Mouse (Mus musculus): ENCODE results near the gene Miga2.

Gene Miga2

GRCm38 (mm10) chr2:30358533-30359531 is 5.2 kb upstream of the Miga2 start, which contains the start of gene Sh3glb2:
Gene Sh3glb2, minus strand, starts transcription at chr2:30359337.
- peak; percentile 61 for DNase-seq (ENCODE audit: low read depth, low spot score)

- DNase-seq (ENCODE audit: low read depth, low spot score), result no peak
These were observed 3.4 kb upstream of the Miga2 start for GRCm38 (mm10) chr2:30360626-30361025.

DNA sequence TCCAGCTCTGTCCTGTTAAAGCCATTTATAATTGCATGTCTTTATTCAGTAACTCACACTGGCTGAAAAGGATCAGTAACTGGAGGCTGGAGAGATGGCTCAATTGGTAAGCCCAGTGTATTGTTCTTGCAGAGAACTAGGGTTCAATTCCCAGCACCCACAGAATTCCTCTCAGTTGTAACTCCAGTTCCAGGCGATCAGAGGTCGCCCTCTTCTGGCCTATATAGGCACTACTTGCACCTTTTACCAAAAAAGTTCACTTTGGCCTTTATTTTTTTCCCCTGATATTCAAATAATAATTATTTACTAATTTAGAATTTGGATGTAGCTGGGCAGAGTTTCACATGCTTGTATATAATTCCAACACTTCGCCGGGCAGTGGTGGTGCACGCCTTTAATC is 1.2 kb upstream of the Miga2 start:
- DNase-seq (ENCODE audit: low read depth, low spot score), result no peak

DNA sequence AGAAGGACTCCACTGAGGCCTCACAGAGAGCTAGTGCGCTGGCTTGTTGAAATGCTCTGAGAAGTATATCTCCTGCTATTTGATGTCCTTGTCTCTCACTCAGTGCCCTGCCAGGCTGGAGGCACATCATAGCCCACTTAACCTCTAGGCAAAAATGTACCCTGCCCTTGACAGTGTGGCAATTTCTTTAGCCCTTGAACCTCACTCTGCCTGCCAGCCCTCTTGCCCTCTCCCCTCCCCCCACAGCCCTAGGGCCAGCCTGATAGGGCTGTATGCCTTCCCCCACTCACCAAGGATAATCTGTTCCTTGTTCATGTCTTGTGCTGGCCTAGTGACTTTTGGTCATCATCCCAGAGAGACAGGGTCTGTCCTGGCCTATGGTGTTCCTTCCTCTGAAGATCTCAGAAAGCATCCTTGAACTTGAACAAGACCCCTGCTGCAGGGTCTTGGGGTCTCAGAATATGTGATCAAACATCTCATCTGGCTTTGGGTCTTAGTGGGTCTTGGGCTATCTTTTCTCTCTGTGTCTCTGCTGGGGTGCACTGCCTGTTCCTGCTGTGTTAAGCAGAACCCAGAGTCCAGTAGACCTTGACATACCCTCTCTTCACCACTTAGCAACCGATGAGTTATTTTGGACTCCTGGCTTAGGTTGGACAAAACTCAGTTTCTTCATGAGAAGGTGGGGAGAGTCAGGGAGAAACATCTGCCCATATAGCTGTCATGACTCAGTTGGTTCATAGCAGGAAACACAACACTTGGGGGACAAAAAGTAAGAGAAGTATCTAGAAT is 1.4 kb downstream of the Miga2 start:
- DNase-seq (ENCODE audit: low read depth, low spot score), result no peak

DNA sequence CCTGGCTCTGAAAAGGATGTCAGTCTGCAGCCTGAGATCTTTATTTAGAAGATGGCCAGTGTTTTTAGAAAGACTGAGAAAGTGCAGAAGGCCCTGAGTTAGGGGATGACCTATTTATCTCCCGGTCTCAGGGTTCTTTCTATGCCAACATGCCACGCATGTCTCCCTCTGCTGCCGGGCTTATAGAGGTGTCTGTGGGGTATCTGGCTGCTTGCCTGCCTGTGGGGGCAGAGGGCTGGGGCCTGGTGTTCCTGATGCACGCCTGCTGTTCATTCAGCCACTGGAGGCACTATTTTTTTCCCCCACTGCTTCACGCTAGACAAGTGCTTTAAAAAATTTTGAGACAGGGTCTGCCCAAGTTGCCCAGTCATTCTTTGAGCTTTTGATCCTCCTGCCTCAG is 2.2 kb downstream of the Miga2 start:
- no peak for DNase-seq (ENCODE audit: low read depth, low spot score)

GRCm38 (mm10) chr2:30371544-30371943 is 7.5 kb downstream of the Miga2 start:
- DNase-seq (ENCODE audit: low read depth, low spot score), result no peak

- no peak for DNase-seq (ENCODE audit: low read depth, low spot score)
These were observed 8.7 kb downstream of the Miga2 start for GRCm38 (mm10) chr2:30372726-30373125.

DNA sequence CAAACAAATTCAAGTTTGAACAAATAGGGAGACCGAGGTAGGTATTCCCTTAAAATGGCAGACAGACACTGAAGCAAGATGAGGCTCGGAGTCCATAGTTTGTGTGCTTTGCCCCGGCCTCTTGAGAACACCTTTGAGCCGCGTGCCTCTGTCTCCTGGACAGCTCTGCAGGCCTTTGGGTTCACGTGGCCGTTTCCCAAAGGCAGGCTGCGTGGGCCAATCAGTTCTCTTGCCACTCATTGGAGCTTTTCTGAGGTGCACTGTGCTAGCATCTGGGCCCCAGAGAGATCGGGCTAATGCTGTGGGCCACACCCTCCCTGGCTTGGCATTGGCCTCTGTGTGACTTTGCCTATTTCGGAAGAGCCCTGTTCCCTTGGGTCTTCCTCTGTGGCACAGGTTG is 11.9 kb downstream of the Miga2 start:
- no peak for DNase-seq (ENCODE audit: low read depth, low spot score)

GRCm38 (mm10) chr2:30377721-30378120 is 13.7 kb downstream of the Miga2 start:
- no peak for DNase-seq (ENCODE audit: low read depth, low spot score)

DNA sequence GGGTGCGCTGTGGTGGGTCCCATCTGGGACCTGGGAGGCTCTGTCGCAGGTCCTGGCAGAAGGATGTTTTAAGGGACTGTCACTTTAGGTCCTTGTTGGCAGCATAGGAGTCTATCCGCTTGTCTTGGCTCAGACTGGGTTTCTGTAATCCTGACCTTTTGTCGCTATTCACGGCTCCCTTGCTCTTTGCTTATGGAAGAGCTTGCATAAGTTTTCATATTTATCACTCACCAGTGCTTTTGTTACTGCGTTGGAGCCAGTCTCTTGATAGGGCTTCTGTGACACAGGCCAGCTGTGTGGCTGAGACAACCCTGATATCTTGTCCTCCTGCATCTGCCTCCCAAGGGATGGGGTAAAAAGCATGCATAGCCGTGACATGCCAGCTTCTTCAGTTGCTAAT is 15.3 kb downstream of the Miga2 start:
- DNase-seq (ENCODE audit: low read depth, low spot score), result no peak

DNA sequence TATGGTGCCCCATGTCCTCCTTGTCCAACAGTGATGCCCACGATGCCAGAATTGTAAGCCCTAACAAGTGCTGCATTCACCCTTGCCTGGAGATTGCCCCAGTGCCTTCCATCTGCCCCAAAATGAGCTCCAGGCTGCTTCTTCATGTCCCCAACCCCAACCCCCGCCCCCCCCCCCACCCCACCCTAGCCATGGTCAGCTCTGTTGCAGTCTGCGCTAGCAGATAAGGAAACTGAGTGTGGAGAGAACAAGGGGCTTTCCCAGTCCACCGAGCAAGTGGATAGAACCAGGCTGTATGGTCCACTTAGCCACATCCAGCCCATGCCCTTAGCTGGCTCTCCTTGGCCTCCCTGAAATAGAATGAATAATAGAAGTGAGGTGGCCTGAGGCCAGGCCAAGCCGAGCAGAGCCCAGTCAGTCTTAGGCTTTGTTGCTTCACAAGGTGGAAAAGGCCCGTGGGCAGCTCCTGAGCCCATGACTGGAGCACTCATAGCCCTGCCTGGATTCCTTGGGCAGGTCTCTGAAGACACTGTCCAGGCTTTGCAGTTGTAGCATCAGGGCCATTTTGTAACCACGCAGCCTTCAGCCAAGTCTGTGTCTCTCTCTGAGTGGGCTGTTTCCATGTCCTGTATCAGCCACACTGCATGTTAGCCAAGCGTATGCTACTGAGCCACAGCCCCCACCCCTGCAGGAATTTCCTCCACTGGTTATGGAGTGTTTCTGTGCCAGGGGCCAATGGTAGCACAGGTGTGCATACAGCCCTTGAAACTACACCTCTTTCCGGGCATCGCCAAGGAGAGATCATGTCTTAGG is 16.7 kb downstream of the Miga2 start:
- DNase-seq (ENCODE audit: low read depth, low spot score), result no peak

DNA sequence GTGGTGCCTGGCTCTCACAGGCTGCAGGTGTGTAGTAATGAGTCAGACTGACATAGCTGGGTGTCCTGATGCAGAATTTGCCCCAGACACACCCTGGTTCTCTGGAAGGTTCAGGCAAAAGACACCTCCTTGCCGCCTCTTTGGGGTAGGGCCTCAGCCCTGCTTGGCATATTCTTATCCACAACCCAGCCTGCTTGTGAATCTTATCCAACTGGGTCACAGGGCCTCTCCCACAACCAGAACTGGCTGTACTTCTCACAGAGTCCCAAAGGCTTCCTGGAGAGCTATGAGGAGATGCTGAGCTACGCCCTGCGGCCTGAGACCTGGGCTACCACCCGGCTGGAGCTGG is 17.3 kb downstream of the Miga2 start:
- no peak for DNase-seq (ENCODE audit: low read depth, low spot score)

- DNase-seq (ENCODE audit: low read depth, low spot score), result no peak
These were observed 20.8 kb downstream of the Miga2 start for GRCm38 (mm10) chr2:30384814-30385213.

DNA sequence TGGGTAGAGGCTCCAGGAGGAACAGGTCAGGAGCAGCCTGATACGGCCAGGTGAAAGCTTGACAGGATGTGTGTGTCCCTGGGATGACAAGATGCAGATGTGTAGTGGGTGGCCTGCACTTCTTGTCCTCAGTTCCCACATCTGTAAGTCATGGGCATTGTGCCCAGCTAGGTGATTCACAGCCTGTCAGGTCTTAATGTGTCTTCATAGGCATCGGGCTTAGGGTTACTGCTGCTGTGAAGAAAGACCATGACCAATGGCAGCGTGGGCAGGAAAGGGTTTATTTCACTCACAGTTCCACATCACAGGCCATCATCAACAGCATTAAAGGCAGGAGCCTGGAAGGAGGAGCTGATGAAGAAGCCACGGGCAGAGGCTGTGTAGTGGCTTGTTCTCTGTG is 21.6 kb downstream of the Miga2 start:
- DNase-seq (ENCODE audit: low read depth, low spot score), result no peak

DNA sequence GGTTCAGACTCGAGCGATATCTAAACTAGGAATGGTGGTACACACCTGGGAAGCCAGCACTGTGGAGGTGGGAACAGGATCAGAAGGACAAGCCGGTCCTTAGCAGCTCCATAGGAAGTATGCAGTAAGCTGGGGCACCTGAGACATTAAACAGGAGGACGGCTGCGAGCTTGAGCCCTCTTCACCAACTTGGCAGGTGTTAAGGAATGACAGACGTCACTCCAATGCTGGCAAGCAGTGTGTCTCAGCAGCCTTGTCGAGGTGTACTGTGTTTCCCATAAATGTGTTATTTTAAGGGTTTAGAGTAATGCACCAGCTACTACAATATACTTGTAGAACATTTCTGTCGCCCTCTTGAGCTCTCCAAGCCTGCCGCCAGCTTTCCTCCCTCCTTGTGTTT is 22.9 kb downstream of the Miga2 start:
- DNase-seq (ENCODE audit: low read depth, low spot score), result no peak

- DNase-seq (ENCODE audit: low read depth, low spot score), result no peak
These were observed 25.0 kb downstream of the Miga2 start for GRCm38 (mm10) chr2:30389000-30389399.

GRCm38 (mm10) chr2:30392114-30392576 is 28.1 kb downstream of the Miga2 start, which contains the start of gene Dolpp1:
Gene Dolpp1, plus strand, starts transcription at chr2:30392254.
- DNase-seq (ENCODE audit: low read depth, low spot score), result peak; percentile 99

DNA sequence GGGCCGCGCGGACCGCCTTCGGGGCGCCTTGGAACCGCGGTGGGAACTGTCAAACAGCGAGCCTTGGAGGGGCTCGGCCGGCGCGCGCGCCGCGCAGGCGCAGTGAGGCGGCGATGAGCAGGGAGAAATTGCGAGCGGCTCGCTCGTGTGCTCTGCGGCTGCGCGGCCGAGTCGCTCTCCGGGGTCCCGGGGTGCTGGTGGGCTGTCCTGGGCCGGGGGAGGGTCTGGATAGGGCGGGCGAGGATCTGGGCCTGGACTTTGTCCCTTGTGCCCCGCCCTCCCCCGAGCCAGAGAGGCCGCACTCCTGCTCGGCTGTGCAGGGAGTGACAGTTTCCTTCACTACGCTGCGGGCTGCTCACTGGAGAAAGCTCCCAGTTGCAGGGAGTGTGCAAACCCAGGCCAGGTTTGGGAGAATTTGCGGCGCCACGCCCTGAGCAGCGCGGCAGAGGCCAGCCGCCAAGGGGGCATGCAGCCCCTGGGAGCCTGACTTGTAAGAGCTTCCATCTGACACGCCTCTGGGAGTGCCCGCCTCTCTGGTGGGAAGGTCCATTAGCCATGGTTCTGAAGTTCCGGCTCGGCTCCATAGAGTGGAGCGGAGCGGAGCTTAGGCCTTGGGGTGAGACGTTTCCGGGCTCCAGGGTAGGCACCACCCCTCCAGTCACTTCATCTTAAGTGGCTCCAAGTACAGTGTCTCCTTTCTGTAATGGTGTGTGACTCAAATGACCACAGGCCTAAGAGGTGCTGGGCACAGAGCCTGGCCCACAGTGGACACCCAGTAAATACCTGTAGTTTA is 28.7 kb downstream of the Miga2 start:
- peak; percentile 88 for DNase-seq (ENCODE audit: low read depth, low spot score)

DNA sequence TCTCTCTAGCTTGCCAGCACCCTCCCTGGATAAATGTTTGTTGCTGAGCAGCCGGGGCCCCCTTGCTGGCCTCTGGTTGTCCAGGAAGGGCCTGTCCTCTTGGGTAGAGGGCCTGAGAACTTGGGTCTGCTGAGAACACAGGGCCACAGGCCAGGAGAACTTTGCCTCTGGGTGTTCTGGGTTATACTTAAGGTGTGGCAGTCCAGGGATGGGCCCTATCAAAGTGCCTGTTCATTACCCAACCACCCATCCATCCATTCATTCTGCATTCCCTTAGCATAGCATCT is 29.3 kb downstream of the Miga2 start:
- DNase-seq (ENCODE audit: low read depth, low spot score), result no peak

- no peak for DNase-seq (ENCODE audit: low read depth, low spot score)
These were observed 31.7 kb downstream of the Miga2 start for GRCm38 (mm10) chr2:30395757-30396156.

- no peak for DNase-seq (ENCODE audit: low read depth, low spot score)
These were observed 32.2 kb downstream of the Miga2 start for GRCm38 (mm10) chr2:30396246-30396645.
